Mouse (Mus musculus) heart, embryonic 16.5 days (tissue): Measurements from ENCODE around the gene Nhlrc3. TPM values are rescaled to one million over a fixed set of nuclear protein-coding genes. Genes with fewer than 3 reads are reported as not detected.

Experiments used
- ATAC-seq: fragments of 200-750 bp; cut with Nextera tagmentation; replicated peaks from 2 replicates; pipeline ENCODE4 v1.8.0; 2017; ENCODE audit warnings: moderate number of reproducible peaks; ENCODE audit not compliant: insufficient read depth, low FRiP score; ENCODE audit errors: extremely low read depth
- H3K27ac ChIP-seq: fragments of 300-500 bp; sonication (generic); 2 replicates; pipeline ENCODE4 v1.5.1; 2014; ENCODE audit warnings: mild to moderate bottlenecking, low read length, control low read depth, moderate library complexity
- H3K27me3 ChIP-seq: fragments of 300-500 bp; sonication (generic); 2 replicates; pipeline ENCODE4 v1.6.1; 2014; ENCODE audit warnings: low read length, mixed read lengths; ENCODE audit not compliant: control insufficient read depth, insufficient read depth
- H3K36me3 ChIP-seq: fragments of 300-500 bp; sonication (generic); 2 replicates; pipeline ENCODE4 v1.6.1; 2014; ENCODE audit not compliant: control insufficient read depth, insufficient read depth
- H3K4me1 ChIP-seq: fragments of 300-500 bp; sonication (generic); 2 replicates; pipeline ENCODE4 v1.6.1; 2014; ENCODE audit warnings: low read length, mixed read lengths; ENCODE audit not compliant: control insufficient read depth, insufficient read depth
- H3K4me2 ChIP-seq: fragments of 300-500 bp; sonication (generic); 2 replicates; pipeline ENCODE4 v1.6.1; 2014; ENCODE audit warnings: low read depth, mild to moderate bottlenecking, control low read depth, low read length
- H3K4me3 ChIP-seq: fragments of 300-500 bp; sonication (generic); 2 replicates; pipeline ENCODE4 v1.5.1; 2014; ENCODE audit warnings: mild to moderate bottlenecking, control low read depth, low read length
- H3K9ac ChIP-seq: fragments of 300-500 bp; sonication (generic); 2 replicates; pipeline ENCODE4 v1.6.1; 2014; ENCODE audit warnings: low read length, control low read depth
- H3K9me3 ChIP-seq: fragments of 300-500 bp; sonication (generic); replicated peaks from 2 replicates; pipeline ENCODE4 v1.6.1; 2016; ENCODE audit warnings: low read length; ENCODE audit not compliant: control insufficient read depth
- WGBS: fragments of 180-500 bp; shearing (Covaris S2); extraction: QIAGEN DNeasy Blood & Tissue Kit; methylation state at CpG from one replicate; pipeline ENCODE4 v1.1.7; 2014; 5-methylcytosine and 5-hydroxymethylcytosine counted together
- polyA plus RNA-seq: library from polyadenylated mRNA; unstranded; fragments of >200 nt; fragmentation: Nextera tagmentation; extraction: Ambion mirVana; gene quantifications from 2 replicates; pipeline ENCODE4 v1.2.1, GENCODE M21; 2015

Nhlrc3 gene
- polyA plus RNA-seq, 1 experiment from 2014 or later, result 6.0 TPM

DNA sequence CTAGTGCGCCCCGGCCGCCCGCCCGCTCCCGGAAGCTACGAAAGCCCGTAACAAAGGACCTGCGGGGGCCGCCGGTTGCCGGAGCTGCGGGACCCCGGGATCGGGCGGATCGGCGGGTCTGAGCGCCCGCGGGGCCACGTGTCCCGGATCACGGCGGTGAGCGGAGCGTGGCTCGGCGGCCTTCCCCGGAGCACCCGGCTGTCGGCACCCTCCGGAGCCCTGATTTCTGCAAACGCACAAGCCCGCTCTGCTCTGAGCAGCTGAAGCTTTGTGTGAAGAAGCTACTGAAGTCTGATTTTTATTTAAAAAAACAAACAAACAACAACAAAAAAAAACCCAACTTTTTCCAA is 608 bp upstream of the Nhlrc3 start:
- peak; percentile 29 for ATAC-seq
- H3K9ac ChIP-seq, result peak overlapping the region; percentile 87
- H3K27me3 ChIP-seq, result no peaks in the 10 kb centered on the region
- peaks cover 23% of the 10 kb centered on the region for H3K4me1 ChIP-seq
- peak overlapping the region; percentile 99 for H3K4me3 ChIP-seq
- H3K27ac ChIP-seq, result peak overlapping the region; percentile 75
- H3K9me3 ChIP-seq, result no peaks in the 10 kb centered on the region
- peaks cover 14% of the 10 kb centered on the region; the same call in 1 of the 2 replicates for H3K36me3 ChIP-seq
- H3K4me2 ChIP-seq, result peak overlapping the region; percentile 91
- WGBS, result under 1% methylated on average over 35 of the region's 35 CpGs

DNA sequence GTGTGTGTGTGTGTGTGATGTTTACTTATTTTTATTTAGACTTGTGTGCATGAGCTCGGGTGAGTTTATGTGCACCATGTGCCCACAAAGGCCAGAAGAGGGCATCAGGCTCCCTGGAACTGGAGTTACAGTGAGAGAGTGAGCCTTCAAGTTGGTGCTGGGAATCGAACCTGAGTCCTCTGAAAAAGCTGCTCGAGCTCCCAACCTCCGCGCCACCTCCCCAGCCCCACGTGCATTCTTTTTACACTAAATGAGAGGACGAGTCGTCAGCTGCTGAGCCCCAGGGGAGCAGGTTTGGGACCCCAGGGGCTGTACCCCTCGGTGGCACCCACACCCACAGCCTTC is 459 bp downstream of the Nhlrc3 start:
- Histone ChIP-seq H3K9ac (peak overlapping the region; percentile 90), H3K27me3 (no peaks in the 10 kb centered on the region), H3K4me3 (peak overlapping the region; percentile 99), H3K4me2 (peak overlapping the region; percentile 86), H3K4me1 (peaks cover 23% of the 10 kb centered on the region), H3K36me3 (peaks cover 19% of the 10 kb centered on the region), H3K27ac (peak overlapping the region; percentile 89), H3K9me3 (no peaks in the 10 kb centered on the region)
- WGBS, result 4% methylated on average over 9 of the region's 9 CpGs
- ATAC-seq, result no peak; the same call in 1 of the 2 replicates

DNA sequence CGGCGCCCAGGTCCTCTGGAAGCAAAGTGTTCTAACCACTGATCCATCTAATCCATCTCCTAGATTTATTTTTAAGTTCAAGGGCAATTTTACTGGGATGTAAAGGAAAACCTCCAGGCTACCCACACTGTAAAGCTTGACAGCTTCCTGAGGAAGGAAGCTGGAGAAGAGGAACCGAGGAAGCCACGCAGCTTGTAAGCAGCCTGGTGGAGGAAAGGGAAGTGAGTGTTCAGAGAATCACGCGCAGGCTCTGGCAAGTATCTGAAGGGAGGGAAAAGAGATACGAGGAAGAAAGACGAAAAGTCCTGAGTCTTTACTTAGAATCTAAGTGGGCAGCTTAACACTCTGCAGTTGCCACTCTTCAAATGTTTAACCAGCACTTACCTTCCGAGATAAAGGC is 3.0 kb downstream of the Nhlrc3 start:
- Histone ChIP-seq H3K4me1 (peaks cover 5% of the 10 kb centered on the region), H3K9me3 (no peaks in the 10 kb centered on the region), H3K4me3 (no peak overlapping the region), H3K4me2 (no peak overlapping the region), H3K27me3 (no peaks in the 10 kb centered on the region), H3K9ac (no peak overlapping the region), H3K36me3 (peaks cover 38% of the 10 kb centered on the region), H3K27ac (no peak overlapping the region)
- 62% methylated on average over 9 of the region's 9 CpGs for WGBS
- no peak for ATAC-seq

DNA sequence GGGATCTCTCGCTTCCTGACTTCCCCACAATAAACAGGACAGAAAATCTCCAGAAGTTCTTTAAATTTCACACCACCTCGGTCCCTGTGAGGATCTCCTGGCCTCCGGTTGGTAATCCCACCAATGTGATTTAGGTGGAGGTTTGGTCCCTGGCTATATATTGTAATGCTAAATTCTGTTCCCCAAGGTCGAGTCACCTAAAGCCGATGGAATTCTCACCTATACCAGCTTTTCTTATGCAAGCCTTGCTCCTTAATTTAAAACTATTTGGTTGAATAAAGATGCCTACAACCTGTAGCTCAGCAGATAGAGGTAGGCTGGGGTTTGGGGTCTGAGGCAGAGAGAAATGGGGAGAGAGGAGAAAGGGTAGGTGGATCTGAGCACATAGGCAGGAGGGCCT is 5.4 kb downstream of the Nhlrc3 start:
- H3K4me2 ChIP-seq, result no peak overlapping the region
- no peaks in the 10 kb centered on the region for H3K9me3 ChIP-seq
- H3K4me3 ChIP-seq, result no peak overlapping the region
- ATAC-seq, result no peak
- H3K9ac ChIP-seq, result no peak overlapping the region
- peaks cover 5% of the 10 kb centered on the region for H3K4me1 ChIP-seq
- WGBS, result 73% methylated on average over 5 of the region's 5 CpGs
- H3K27ac ChIP-seq, result no peak overlapping the region
- H3K27me3 ChIP-seq, result no peaks in the 10 kb centered on the region
- peaks cover 58% of the 10 kb centered on the region for H3K36me3 ChIP-seq

DNA sequence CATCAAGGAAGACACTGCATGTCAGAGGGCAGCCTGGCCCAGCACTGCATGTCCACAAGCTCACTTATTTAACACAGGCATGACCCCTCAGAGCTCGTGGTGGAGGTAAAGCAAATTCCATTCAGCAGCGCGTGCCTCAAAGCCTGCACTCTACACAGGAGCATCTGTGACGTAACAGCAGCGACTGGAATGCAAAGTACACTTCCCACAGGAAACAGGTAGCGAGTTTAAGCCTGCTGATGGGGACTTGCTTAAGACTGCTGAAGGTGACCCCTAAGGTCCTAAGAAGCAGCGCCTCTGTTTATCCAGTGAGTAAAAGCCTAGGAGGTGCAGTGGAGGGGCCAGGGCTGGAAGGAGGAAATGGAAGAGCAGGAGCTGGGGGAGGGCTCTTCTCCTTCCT is 8.1 kb downstream of the Nhlrc3 start:
- Histone ChIP-seq H3K4me1 (no peaks in the 10 kb centered on the region), H3K27ac (no peak overlapping the region), H3K4me2 (no peak overlapping the region), H3K9ac (no peak overlapping the region), H3K36me3 (peaks cover 63% of the 10 kb centered on the region), H3K27me3 (no peaks in the 10 kb centered on the region), H3K9me3 (no peaks in the 10 kb centered on the region), H3K4me3 (no peak overlapping the region)
- no peak for ATAC-seq
- WGBS, result 67% methylated on average over 7 of the region's 7 CpGs

DNA sequence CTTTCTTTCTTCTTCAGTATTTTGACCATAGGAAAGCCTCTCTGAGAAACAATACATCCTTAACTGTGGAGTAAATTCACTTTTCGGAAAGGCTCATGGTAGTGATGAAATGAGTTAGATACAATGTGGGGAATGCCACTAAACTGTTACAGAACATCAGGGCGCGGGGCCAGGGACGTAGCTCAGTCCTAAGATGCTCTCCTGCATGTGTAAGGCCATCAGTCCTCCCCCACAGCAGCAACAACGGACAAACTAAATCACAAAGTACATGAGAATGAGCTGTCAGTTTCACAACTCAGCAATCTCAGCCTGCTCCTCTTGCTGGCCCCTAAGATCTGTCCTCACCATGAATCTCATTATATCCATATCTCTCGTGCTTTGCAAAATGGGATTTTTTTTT is 8.6 kb downstream of the Nhlrc3 start:
- Histone ChIP-seq H3K9ac (no peak overlapping the region), H3K9me3 (no peaks in the 10 kb centered on the region), H3K4me2 (no peak overlapping the region), H3K4me3 (no peak overlapping the region), H3K4me1 (peaks cover 2% of the 10 kb centered on the region; the same call in 1 of the 2 replicates), H3K36me3 (peaks cover 62% of the 10 kb centered on the region), H3K27me3 (no peaks in the 10 kb centered on the region), H3K27ac (no peak overlapping the region)
- no peak for ATAC-seq
- WGBS, result 82% methylated on average over 6 of the region's 6 CpGs

DNA sequence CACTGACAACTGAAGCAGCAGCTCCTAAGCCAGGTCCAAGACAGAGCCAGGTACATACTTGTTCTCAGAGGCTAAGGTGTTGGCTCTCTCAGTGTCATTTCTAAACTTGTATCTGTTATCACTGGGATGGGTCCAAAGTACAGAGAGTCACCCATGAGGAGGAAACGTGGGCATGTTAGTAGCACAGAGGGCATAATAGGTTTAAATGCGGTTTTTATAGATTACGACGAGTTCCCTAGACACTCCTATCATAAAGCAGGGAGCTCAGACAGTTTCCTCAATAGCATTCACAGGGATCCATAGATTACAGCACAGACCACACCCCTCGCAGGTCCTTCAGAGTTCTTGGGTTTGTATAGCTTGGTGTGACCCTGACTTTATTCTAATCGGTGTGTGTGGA is 9.1 kb downstream of the Nhlrc3 start:
- 93% methylated on average over 6 of the region's 6 CpGs for WGBS
- no peaks in the 10 kb centered on the region for H3K27me3 ChIP-seq
- H3K36me3 ChIP-seq, result peaks cover 59% of the 10 kb centered on the region
- H3K4me3 ChIP-seq, result no peak overlapping the region
- peaks cover 2% of the 10 kb centered on the region; the same call in 1 of the 2 replicates for H3K4me1 ChIP-seq
- ATAC-seq, result no peak
- H3K27ac ChIP-seq, result no peak overlapping the region
- H3K9me3 ChIP-seq, result no peaks in the 10 kb centered on the region
- H3K4me2 ChIP-seq, result no peak overlapping the region
- H3K9ac ChIP-seq, result no peak overlapping the region

DNA sequence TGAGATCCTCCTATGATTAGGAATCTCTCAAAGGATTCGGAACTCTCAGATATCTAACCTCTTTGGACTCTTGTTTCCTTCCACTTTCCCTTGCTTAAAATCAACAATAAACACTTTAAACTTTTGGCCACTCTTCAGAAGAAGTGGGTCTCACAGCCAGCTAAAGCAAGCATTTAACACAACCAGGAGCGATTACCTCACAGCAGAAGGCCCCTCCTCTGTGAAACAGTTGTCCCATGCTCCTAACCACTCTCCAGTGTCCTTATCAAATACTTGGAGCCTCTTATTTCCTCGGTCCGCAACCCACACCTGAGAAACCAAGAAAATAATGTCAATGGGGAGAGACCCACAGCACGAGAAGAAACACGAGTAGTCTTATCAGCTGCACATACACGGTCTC is 9.8 kb downstream of the Nhlrc3 start:
- Histone ChIP-seq H3K27me3 (no peaks in the 10 kb centered on the region), H3K27ac (no peak overlapping the region), H3K4me3 (no peak overlapping the region), H3K4me2 (no peak overlapping the region), H3K9me3 (no peaks in the 10 kb centered on the region), H3K36me3 (peaks cover 54% of the 10 kb centered on the region), H3K9ac (no peak overlapping the region), H3K4me1 (peaks cover 2% of the 10 kb centered on the region; the same call in 1 of the 2 replicates)
- WGBS, result 81% methylated on average over 7 of the region's 7 CpGs
- ATAC-seq, result no peak

DNA sequence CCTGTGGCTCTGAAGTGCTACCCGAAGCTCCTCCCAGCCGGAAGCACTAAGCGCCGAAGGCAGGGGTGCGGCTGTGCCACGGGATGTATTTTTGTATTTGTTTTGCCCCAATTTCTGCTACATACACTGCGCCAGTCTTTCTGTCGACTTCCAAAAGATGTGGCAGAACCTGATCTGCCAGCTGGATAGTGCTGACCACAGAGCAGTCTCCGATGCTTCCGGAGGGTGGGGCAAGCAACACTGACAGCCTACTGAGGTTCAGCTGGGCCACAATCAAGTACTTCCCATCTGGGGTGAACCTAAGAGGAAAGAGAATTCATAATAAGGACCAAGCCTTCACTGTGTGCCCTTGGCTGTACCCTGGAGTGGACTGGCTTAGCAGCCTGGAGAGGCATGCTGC is 10.8 kb downstream of the Nhlrc3 start:
- H3K4me3 ChIP-seq, result no peak overlapping the region
- no peak overlapping the region for H3K4me2 ChIP-seq
- H3K27ac ChIP-seq, result no peak overlapping the region
- H3K4me1 ChIP-seq, result peaks cover 2% of the 10 kb centered on the region; the same call in 1 of the 2 replicates
- H3K9ac ChIP-seq, result no peak overlapping the region
- H3K9me3 ChIP-seq, result no peaks in the 10 kb centered on the region
- WGBS, result 86% methylated on average over 10 of the region's 10 CpGs
- no peaks in the 10 kb centered on the region for H3K27me3 ChIP-seq
- peaks cover 53% of the 10 kb centered on the region for H3K36me3 ChIP-seq
- 0 out of 2 replicates have a peak, but pooled peaks have one; percentile 4 for ATAC-seq

DNA sequence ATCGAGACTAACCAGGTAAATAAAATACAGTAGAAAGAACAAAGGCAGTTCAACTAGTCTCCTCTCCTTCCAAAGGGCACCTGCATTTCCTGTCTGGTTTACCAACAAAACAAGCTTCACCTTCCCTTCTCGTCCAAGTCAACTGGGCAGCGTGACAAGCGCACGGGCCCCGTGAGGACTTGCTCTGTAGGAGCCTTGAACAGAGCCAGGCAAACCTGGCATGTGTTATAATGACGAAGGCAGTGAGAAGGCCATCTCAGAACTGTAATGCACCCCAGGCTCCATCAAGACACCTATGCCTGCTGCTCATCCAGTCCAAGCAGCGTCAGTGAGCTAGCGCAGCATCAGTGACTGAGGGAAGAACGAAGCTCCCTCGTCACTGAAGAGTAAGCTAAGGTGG is 12.5 kb downstream of the Nhlrc3 start:
- H3K4me1 ChIP-seq, result peaks cover 2% of the 10 kb centered on the region; the same call in 1 of the 2 replicates
- WGBS, result 91% methylated on average over 11 of the region's 11 CpGs
- no peak overlapping the region for H3K4me3 ChIP-seq
- no peaks in the 10 kb centered on the region for H3K27me3 ChIP-seq
- H3K9me3 ChIP-seq, result no peaks in the 10 kb centered on the region
- H3K4me2 ChIP-seq, result no peak overlapping the region
- H3K36me3 ChIP-seq, result peaks cover 44% of the 10 kb centered on the region
- H3K27ac ChIP-seq, result no peak overlapping the region
- H3K9ac ChIP-seq, result no peak overlapping the region
- ATAC-seq, result no peak
